Mouse (Mus musculus) hindbrain, embryonic 15.5 days (tissue): ENCODE data around the gene Dcaf8. TPM values are rescaled to one million over a fixed set of nuclear protein-coding genes. Genes with fewer than 3 reads are reported as not detected.
A peak's percentile ranks its signal among the peaks of the same experiment; 100 is the strongest.

Experiments
- ATAC-seq: fragments of 200-750 bp; cut with Nextera tagmentation; 2 replicates; pipeline ENCODE4 v1.8.0; 2017; ENCODE audit warnings: low read depth, moderate number of reproducible peaks, moderate TSS enrichment; ENCODE audit not compliant: low FRiP score
- H3K27ac ChIP-seq: fragments of 300-500 bp; sonication (generic); replicated peaks from 2 replicates; pipeline ENCODE4 v1.5.1; 2015; ENCODE audit warnings: mild to moderate bottlenecking, inconsistent platforms
- H3K27me3 ChIP-seq: fragments of 300-500 bp; sonication (generic); 2 replicates; pipeline ENCODE4 v1.6.1; 2015; ENCODE audit warnings: control low read depth, inconsistent platforms
- H3K36me3 ChIP-seq: fragments of 300-500 bp; sonication (generic); 2 replicates; pipeline ENCODE4 v1.6.1; 2015; ENCODE audit warnings: control low read depth, inconsistent platforms
- H3K4me1 ChIP-seq: fragments of 300-500 bp; sonication (generic); replicated peaks from 2 replicates; pipeline ENCODE4 v1.6.1; 2015; ENCODE audit warnings: control low read depth, inconsistent platforms
- H3K4me2 ChIP-seq: fragments of 300-500 bp; sonication (generic); 2 replicates; pipeline ENCODE4 v1.6.1; 2015; ENCODE audit warnings: moderate library complexity, mild to moderate bottlenecking, inconsistent platforms
- H3K4me3 ChIP-seq: fragments of 300-500 bp; sonication (generic); 2 replicates; pipeline ENCODE4 v1.5.1; 2015; ENCODE audit warnings: mild to moderate bottlenecking, inconsistent platforms
- H3K9ac ChIP-seq: fragments of 300-500 bp; sonication (generic); 2 replicates; pipeline ENCODE4 v1.6.1; 2015; ENCODE audit warnings: inconsistent platforms
- H3K9me3 ChIP-seq: fragments of 300-500 bp; sonication (generic); 2 replicates; pipeline ENCODE4 v1.6.1; 2016; ENCODE audit warnings: control low read depth, inconsistent platforms
- WGBS: fragments of 180-500 bp; shearing (Covaris S2); methylation state at CpG from one replicate; pipeline ENCODE4 v1.1.7; 2015; 5-methylcytosine and 5-hydroxymethylcytosine counted together
- polyA plus RNA-seq: library from polyadenylated mRNA; unstranded; fragments of >200 nt; fragmentation: Nextera tagmentation; extraction: Ambion mirVana; gene quantifications from 2 replicates; pipeline ENCODE4 v1.2.1, GENCODE M21; 2015

Dcaf8 gene
- polyA plus RNA-seq, 1 experiment from 2014 or later = 84.6 TPM

DNA sequence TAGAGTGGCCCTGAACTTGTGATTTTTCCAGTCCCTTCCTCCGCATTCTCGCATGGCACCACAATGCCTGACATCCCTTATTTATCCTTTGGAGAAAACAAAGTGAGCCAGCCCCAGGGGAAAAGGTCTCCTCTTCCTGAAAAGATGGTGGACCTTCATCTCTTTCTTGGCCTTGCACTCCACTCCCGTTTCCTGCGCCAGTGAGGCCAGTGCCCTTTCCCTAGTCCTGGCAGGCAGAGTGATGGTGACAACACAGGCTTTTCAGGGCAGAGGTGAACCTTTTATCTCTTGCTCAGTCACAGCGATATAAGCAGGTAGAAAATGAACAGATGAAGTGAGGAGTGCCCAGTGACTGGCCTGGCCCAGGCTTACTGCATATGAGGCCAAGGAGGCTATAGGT, 20.4 kb upstream of the Dcaf8 start:
- no peak for ATAC-seq
- Histone ChIP-seq H3K27me3 (no peaks in the 10 kb centered on the region), H3K4me1 (peaks cover 17% of the 10 kb centered on the region), H3K4me2 (peak overlapping the region; percentile 84), H3K4me3 (peak overlapping the region; percentile 79), H3K9ac (peak overlapping the region; percentile 80), H3K36me3 (peaks cover 43% of the 10 kb centered on the region), H3K27ac (no peak overlapping the region), H3K9me3 (no peaks in the 10 kb centered on the region)
- 52% methylated on average over 5 of the region's 5 CpGs for WGBS

GRCm38 (mm10) chr1:172128563-172128962, 19.3 kb upstream of the Dcaf8 start:
- ATAC-seq = no peak
- 95% methylated on average over 15 of the region's 15 CpGs for WGBS
- no peak overlapping the region for H3K4me2 ChIP-seq
- no peaks in the 10 kb centered on the region for H3K27me3 ChIP-seq
- peaks cover 17% of the 10 kb centered on the region for H3K4me1 ChIP-seq
- H3K36me3 ChIP-seq = peaks cover 41% of the 10 kb centered on the region
- H3K9ac ChIP-seq = no peak overlapping the region
- H3K9me3 ChIP-seq = no peaks in the 10 kb centered on the region
- H3K27ac ChIP-seq = no peak overlapping the region
- H3K4me3 ChIP-seq = no peak overlapping the region

GRCm38 (mm10) chr1:172129108-172129507, 18.8 kb upstream of the Dcaf8 start:
- Histone ChIP-seq H3K27me3 (no peaks in the 10 kb centered on the region), H3K36me3 (peaks cover 43% of the 10 kb centered on the region)

DNA sequence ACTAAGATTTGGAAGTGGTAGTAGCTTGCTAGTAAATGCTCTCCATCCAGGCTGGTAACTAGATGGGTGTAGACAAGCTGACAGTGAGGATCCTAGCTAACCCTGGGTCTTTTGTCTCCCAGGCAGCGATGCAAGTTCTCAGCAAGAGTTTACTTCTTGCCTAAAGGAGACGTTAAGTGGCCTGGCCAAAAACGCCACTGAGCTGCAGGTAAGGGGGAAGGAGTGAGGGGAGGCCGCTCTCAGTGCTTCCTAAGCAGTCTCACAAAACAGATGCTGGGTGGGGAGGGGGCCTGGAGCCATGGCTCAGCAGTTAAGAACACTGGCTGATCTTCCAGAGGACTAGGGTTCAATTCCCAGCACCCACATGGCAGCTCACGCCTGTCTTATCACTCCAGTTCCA, 18.1 kb upstream of the Dcaf8 start:
- Histone ChIP-seq H3K4me2 (no peak overlapping the region), H3K9ac (no peak overlapping the region), H3K27ac (no peak overlapping the region), H3K4me1 (peaks cover 17% of the 10 kb centered on the region), H3K9me3 (no peaks in the 10 kb centered on the region), H3K27me3 (no peaks in the 10 kb centered on the region), H3K36me3 (peaks cover 49% of the 10 kb centered on the region), H3K4me3 (no peak overlapping the region)
- ATAC-seq = no peak
- WGBS = 98% methylated on average over 5 of the region's 5 CpGs

More at GRCm38 (mm10) chr1:172129108-172129507, 18.8 kb upstream of the Dcaf8 start:
- WGBS = 61% methylated on average over 2 of the region's 2 CpGs
- H3K4me3 ChIP-seq = no peak overlapping the region
- H3K4me1 ChIP-seq = peaks cover 17% of the 10 kb centered on the region
- no peak for ATAC-seq
- H3K4me2 ChIP-seq = no peak overlapping the region
- H3K9me3 ChIP-seq = no peaks in the 10 kb centered on the region
- H3K27ac ChIP-seq = no peak overlapping the region
- H3K9ac ChIP-seq = no peak overlapping the region

DNA sequence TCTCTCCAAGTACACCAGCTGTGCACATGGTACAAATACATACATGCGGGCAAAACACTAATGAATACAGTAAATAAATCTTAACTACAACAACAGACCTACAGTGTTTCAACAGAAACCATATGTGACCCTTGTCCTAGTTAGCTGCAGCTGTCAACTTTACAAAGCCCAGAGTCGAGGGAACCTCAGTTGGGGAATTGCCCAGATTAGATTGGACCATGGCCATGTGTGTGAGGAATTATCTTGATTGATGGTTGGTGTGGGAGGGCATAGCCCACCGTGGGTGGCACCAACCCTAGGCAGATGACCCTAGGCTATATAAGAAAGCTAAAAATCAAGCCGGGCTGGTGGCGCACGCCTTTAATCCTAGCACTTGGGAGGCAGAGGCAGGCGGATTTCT, 15.6 kb upstream of the Dcaf8 start:
- H3K4me1 ChIP-seq = peaks cover 10% of the 10 kb centered on the region
- H3K27me3 ChIP-seq = no peaks in the 10 kb centered on the region
- H3K4me3 ChIP-seq = no peak overlapping the region
- no peaks in the 10 kb centered on the region for H3K9me3 ChIP-seq
- H3K9ac ChIP-seq = no peak overlapping the region
- WGBS = 87% methylated on average over 7 of the region's 7 CpGs
- H3K4me2 ChIP-seq = no peak overlapping the region
- H3K36me3 ChIP-seq = peaks cover 59% of the 10 kb centered on the region
- ATAC-seq = no peak
- no peak overlapping the region for H3K27ac ChIP-seq

- 88% methylated on average over 7 of the region's 7 CpGs for WGBS
- no peak overlapping the region for H3K27ac ChIP-seq
- peaks cover 59% of the 10 kb centered on the region for H3K36me3 ChIP-seq
- no peak overlapping the region for H3K4me2 ChIP-seq
- H3K27me3 ChIP-seq = no peaks in the 10 kb centered on the region
- no peak overlapping the region for H3K4me3 ChIP-seq
- H3K9ac ChIP-seq = no peak overlapping the region
- no peak for ATAC-seq
- H3K9me3 ChIP-seq = no peaks in the 10 kb centered on the region
- peaks cover 1% of the 10 kb centered on the region; the same call in 1 of the 2 replicates for H3K4me1 ChIP-seq
Observed at GRCm38 (mm10) chr1:172133535-172133934, 14.3 kb upstream of the Dcaf8 start.

- H3K27ac ChIP-seq = no peak overlapping the region
- ATAC-seq = no peak
- peaks cover 59% of the 10 kb centered on the region for H3K36me3 ChIP-seq
- no peak overlapping the region for H3K4me2 ChIP-seq
- H3K9me3 ChIP-seq = no peaks in the 10 kb centered on the region
- no peak overlapping the region for H3K4me3 ChIP-seq
- no peaks in the 10 kb centered on the region for H3K27me3 ChIP-seq
- H3K9ac ChIP-seq = no peak overlapping the region
- no peaks in the 10 kb centered on the region for H3K4me1 ChIP-seq
- WGBS = 90% methylated on average over 4 of the region's 4 CpGs
Observed at GRCm38 (mm10) chr1:172134072-172134471, 13.8 kb upstream of the Dcaf8 start.

DNA sequence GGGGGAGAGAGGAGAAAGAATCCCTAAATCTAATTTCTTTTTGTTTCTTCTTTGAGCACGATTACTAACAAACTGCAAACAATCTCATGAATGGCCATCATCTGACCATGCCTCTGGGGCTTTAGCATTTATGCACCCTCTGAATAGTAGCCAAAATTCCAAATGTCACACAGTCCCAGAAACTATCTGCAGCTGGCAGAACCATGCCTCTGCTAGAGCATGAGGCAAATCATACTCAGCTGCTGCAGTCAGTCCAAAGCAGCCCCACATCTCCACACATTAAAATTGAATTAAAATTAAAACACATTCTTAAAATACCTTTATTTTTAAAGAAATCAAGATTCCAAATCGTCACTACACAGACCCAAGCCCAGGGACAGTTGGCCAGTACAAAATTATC, 7.7 kb upstream of the Dcaf8 start:
- Histone ChIP-seq H3K9me3 (no peaks in the 10 kb centered on the region), H3K9ac (no peak overlapping the region), H3K36me3 (peaks cover 6% of the 10 kb centered on the region), H3K4me3 (no peak overlapping the region), H3K27me3 (no peaks in the 10 kb centered on the region), H3K4me2 (no peak overlapping the region), H3K27ac (no peak overlapping the region), H3K4me1 (no peaks in the 10 kb centered on the region)
- 79% methylated on average over 2 of the region's 2 CpGs for WGBS
- no peak for ATAC-seq

GRCm38 (mm10) chr1:172140825-172141224, 7.1 kb upstream of the Dcaf8 start:
- H3K4me1 ChIP-seq = no peaks in the 10 kb centered on the region
- no peak overlapping the region for H3K27ac ChIP-seq
- WGBS = 93% methylated on average over 1 of the region's 1 CpGs
- no peaks in the 10 kb centered on the region for H3K9me3 ChIP-seq
- H3K36me3 ChIP-seq = peaks cover 1% of the 10 kb centered on the region
- no peak for ATAC-seq
- H3K4me2 ChIP-seq = no peak overlapping the region
- H3K27me3 ChIP-seq = no peaks in the 10 kb centered on the region
- H3K9ac ChIP-seq = no peak overlapping the region
- H3K4me3 ChIP-seq = no peak overlapping the region

- Histone ChIP-seq H3K4me3 (no peak overlapping the region), H3K9ac (no peak overlapping the region), H3K36me3 (no peaks in the 10 kb centered on the region), H3K27me3 (no peaks in the 10 kb centered on the region), H3K4me1 (no peaks in the 10 kb centered on the region), H3K27ac (no peak overlapping the region), H3K4me2 (no peak overlapping the region), H3K9me3 (no peaks in the 10 kb centered on the region)
- ATAC-seq = no peak
- WGBS = 83% methylated on average over 3 of the region's 3 CpGs
Observed at GRCm38 (mm10) chr1:172141529-172141928, 6.4 kb upstream of the Dcaf8 start.

DNA sequence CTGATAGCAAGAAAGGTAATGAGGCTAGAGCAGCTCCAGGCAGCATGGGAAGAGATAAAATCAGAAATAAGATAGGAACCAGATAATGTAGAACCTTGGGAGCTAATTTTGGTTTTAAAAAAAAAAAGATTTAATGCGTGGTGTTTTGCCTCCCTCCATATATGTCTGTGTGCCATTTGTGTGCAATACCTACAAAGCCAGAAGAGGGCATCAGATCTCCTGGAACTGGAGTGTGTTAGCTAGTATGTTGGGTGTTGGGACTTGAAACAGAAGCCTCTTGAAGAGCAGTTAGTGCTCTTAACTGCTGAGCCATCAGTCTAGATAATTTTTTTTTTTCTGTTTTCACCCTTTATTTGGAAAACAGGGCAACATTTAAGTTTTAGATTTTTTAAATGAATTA, 4.3 kb upstream of the Dcaf8 start:
- Histone ChIP-seq H3K36me3 (no peaks in the 10 kb centered on the region), H3K4me1 (peaks cover 6% of the 10 kb centered on the region), H3K9ac (no peak overlapping the region), H3K27me3 (no peaks in the 10 kb centered on the region), H3K4me2 (no peak overlapping the region), H3K27ac (no peak overlapping the region), H3K4me3 (no peak overlapping the region), H3K9me3 (no peaks in the 10 kb centered on the region)
- ATAC-seq = no peak
- WGBS = 26% methylated on average over 1 of the region's 1 CpGs

DNA sequence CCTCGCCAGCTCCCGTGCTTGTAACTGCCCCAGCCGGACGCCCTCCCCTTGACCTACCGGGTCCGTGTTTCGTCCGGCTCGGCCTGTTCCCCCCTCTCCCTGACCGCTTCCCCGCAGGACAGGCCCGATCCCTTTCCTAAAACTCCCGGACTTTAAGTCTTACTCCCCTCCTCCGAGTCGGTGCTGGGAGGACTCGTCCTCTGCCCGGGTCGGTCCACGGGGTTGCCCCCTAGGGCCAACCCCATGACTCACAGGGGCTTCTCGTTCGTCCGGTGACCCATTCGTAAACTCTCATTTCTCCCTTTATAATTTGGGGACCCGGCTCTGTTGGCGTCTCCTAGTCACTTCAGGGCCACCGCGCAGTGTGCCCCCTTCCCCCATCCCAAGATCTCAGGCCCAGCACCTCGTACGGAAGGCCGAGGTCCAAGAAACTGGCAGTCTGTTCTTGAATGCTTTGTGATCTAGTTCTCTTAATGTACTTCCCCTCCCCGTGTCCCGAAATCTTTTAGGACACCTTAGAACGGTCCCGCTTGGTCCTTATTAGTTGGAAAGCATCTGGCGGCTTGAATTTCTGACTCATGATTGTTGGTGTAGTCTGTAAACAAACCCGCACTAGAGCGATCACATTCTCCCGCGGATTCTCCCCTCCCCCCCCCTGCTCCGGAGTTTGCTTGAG, 533 bp downstream of the Dcaf8 start:
- no peaks in the 10 kb centered on the region for H3K9me3 ChIP-seq
- peak overlapping the region; percentile 75 for H3K4me3 ChIP-seq
- H3K36me3 ChIP-seq = peaks cover 19% of the 10 kb centered on the region; the same call in 1 of the 2 replicates
- WGBS = under 1% methylated on average over 40 of the region's 40 CpGs
- peak; percentile 72 for ATAC-seq
- peak overlapping the region; percentile 66 for H3K4me2 ChIP-seq
- no peaks in the 10 kb centered on the region for H3K27me3 ChIP-seq
- peaks cover 21% of the 10 kb centered on the region for H3K4me1 ChIP-seq
- H3K9ac ChIP-seq = peak overlapping the region; percentile 85
- peak overlapping the region; percentile 89 for H3K27ac ChIP-seq
